Mouse (Mus musculus): ENCODE results near the gene Rpl7a.

Rpl7a gene

DNA sequence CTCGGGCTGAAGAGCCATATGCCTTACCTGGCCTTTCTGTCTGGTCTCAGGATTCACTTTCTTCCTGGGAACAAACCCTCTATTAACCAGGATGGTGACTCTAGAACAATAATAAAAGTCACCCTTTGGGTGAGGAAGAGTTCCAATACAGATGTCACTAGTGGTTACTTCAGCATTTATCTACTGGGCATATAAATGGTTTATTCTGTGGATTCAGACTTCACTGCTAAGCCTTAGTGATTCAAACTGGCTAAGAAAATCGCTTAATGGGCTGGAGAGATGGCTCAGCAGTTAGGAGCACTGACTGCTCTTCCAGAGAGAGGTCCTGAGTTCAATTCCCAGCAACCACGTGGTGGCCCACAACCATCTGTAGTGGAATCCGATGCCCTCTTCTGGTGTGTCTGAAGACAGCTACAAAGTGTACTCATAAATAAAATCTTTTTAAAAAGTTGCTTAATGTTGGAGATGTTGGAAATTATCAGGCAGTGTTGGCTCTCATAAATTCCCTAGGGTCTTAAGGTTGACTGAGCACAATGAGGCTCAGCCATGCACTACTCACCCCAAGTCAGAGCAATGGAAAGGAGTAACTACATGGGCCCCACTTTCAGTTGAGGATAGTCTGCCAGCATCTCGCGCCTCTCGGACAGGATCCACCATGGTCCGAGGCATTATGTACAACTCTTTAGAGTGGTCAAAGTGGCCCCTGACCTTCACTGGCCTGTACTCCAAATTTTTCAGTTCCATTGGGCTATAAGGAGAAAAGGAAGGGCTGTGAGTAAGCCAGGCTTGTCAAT, 3.8 kb downstream of the Rpl7a start:
- DNase-seq (ENCODE audit: low read depth), result no peak

DNA sequence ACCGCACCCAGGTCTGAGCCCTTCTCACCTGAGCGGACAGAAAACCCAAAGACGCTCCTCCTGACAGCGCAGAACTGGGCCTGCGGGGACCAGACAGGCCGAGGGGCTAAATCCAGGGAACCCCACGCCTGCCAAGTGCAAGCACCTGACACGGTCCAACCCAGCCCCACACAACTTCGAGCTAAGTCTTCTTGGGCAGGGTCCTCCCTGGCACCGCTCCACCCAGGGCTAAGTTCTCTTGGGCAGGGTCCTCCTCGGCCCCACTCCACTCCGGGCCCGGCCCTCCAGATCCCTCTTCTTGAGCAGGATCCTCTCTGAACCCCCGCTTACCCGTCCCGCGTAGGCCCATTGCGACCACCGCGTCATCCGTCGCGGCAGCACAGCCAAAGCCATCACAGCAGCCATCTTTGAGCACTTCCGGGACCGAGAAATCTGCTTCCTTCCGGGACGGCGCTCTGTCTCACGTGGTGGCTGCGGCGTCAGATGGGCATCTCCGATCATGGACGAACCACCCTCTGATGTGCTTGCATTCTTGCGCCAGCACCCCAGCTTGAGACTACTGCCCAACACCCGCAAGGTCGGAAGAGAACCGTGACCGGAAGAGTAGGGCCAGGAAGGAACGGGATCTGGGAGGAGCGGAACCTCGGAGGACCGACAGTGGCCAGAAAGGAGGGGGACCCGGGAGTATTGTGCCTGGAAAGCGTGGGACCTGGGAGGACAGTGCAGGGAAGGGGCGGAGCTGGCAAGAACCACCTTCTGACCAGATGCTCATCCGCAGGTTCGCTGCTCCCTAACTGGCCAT, 5.6 kb downstream of the Rpl7a start, which contains the start of the genes Surf2 and Surf1:
Gene Surf2 (plus strand): TSS at position 441 of the 802 bp plus-strand sequence.
Gene Surf1 (minus strand): TSS at position 604 of the 802 bp plus-strand sequence.
- peak; percentile 87 for DNase-seq (ENCODE audit: low read depth)

DNA sequence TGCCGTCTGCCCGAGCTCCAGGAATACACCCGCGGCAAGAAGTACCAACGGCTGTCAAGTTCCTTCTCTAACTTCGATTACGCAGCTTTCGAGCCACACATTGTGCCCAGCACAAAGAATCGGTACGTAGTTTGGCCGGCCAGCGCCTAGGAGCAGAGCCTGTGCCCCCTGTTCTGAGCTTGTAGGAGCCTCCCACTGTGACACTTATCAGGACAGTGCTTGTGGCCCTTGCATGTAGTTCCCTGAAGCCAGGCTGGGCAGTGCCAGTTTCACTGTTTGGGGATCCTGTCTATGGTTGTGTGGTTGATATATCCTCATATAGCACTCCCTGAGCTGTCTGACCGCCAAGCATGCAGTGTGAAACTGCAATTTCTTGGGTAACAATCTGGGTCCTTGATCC, 6.2 kb downstream of the Rpl7a start:
- no peak for DNase-seq (ENCODE audit: low read depth)

DNA sequence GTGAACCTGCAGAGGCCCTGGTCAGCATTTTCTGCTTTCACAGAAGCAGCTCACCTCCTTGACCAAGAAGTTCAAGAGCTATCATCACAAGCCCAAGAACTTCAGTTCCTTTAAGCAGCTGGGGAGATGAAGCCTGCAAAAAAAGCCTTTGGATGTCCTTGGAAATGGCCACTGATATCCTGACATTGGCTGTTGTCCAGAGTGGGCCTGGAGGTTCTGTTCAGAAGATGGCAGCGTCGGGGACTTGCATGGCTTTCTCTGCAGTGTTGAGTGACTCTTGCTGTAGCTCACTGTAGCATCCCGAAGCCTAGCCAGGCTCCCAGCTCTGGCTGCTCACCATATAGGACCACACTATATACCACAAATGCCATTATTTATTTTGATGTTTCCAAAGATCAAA, 9.1 kb downstream of the Rpl7a start:
- DNase-seq (ENCODE audit: low read depth), result no peak

DNA sequence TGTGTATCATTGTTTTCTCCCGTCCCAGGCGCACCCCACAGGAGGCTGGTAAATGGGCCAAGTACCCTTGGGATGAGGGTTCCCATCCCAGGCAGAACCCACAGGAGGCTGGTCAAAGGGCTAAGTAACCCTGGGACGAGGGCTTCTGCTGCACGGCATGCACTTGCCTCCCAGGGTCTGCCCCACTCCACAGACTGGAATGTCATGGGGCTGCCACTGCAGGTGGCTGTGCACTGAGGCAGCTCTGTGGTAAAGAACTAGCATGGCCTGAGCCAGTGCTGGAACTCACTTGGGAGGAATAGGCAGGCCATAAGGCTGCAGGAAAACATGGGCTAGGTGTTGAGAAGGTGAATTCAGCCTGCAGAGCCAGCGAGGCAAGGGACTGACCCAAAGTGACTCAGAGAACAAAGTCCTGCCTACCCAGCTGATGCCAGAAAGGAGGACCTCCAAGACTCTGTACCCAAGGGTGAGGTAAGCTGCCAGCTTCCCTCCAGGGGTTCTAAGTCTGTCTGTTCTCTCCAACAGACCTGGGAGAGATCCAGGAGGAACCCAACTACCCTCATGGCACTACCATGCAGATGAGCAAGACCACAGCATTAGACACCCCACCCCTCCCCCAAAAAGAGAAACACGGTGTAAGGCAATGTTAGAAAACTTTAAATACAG, 9.8 kb downstream of the Rpl7a start:
- no peak for DNase-seq (ENCODE audit: low read depth)

DNA sequence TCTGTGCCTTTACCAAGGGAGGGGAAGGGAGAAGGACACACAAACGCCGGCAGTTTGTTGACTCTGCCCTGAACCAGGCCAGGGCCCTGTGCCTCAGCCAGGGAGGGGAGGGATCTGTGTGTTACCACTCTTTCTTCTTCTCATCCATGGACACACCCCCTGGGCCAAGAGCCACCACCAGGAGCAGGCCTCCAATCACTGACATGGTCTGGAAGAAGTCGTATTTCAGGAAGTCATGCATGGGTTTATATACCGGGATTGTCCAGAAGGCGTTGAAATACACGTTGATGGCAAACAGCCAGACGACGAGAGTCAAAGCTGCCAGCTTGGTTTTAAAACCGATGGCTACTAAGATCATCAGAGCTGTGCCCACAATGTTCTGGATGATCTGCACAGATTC, 11.2 kb downstream of the Rpl7a start:
- DNase-seq (ENCODE audit: low read depth), result no peak

DNA sequence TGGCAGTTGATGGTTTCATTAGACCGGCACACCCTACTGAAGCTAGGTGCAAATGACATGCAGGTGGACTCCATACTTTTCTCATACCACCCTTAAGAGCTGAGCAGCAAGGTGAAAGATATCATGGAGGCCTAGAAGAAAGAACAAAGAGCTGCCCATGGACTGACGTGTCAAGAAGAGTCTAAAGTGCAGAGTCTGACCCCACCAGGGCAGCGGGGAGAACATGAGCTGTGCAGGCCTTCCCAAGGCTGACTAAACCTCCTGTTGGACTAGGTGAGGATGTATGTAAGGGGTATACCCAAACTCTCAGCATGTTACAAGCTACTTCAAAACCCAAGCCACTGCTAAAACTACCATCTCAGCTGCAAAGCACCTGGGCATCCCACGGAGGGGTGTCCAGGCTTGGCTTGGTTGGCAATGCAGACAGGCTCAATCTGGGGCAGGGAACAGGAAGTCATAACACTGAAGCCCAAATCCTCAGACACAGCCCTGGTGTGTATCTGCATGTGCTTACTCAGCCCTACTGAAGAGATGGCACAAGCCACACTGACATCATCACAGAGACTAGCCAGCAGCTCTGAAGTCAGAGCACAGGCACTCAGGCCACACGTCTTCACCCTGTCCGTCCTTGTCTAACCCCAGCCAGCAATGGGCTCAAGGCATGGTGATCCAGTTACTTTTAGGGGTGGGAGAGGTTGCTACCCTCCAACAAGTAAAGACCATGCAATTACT, 17.3 kb downstream of the Rpl7a start:
- no peak for DNase-seq (ENCODE audit: low read depth)

DNA sequence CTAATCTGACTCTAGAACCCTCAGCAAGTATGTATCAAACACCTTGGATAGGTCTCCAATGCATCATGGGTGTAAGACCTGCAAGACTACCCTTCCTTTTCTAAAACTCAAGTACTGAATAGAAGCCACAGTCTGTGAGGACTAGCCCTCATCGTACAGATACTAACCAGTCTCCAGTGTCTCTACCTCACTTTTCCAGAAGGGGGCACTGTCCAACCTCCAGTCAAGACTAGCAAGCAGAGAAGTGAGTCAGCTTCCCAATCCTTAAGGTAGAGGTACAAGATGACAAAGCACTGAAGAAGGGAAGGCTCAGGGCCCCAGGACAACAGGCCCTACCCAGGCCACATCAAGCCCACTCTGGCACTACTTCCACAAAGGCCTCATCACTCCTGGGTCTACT, 19.8 kb downstream of the Rpl7a start:
- peak; percentile 87 for DNase-seq (ENCODE audit: low read depth)

DNA sequence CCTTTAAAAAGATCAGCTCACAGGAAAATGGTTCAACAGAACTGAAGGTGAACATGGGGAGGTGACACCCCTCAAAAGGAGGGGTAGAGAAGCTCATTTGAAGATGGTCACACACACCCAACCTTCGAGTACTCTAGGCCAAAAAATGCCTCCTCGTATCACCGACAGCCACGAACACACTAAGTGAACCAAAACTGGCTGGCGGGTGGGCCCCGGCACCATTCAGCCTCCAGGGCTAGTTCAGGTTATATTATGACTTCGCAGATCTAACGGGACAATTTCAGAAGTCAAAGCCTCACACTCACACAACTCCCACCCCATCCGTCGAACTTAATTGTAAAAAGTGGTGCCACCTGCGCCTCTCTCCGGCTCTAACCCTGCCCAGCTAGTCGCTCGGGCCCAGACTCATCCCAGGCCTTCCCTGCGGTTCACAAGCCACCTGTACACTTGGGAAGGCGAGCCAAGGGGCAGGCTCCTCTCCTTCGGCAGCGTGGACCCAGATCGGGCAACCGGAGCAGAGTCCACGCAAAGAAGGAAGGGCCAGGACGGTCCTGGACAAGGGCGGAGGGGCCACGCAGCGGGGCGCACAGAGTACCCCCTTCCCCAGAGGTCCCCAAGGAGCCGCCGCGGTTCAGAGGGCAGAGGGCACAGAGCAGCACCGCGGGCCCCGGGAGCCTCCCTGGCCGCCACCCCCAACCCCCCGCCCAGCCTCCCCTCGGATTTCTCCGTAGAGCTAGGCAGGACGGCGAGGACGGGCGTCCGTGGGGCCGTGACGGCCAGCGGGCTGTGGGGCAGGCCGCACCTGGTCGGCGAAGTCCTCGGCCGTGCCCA, 22.1 kb downstream of the Rpl7a start:
- DNase-seq (ENCODE audit: low read depth), result peak; percentile 55

DNA sequence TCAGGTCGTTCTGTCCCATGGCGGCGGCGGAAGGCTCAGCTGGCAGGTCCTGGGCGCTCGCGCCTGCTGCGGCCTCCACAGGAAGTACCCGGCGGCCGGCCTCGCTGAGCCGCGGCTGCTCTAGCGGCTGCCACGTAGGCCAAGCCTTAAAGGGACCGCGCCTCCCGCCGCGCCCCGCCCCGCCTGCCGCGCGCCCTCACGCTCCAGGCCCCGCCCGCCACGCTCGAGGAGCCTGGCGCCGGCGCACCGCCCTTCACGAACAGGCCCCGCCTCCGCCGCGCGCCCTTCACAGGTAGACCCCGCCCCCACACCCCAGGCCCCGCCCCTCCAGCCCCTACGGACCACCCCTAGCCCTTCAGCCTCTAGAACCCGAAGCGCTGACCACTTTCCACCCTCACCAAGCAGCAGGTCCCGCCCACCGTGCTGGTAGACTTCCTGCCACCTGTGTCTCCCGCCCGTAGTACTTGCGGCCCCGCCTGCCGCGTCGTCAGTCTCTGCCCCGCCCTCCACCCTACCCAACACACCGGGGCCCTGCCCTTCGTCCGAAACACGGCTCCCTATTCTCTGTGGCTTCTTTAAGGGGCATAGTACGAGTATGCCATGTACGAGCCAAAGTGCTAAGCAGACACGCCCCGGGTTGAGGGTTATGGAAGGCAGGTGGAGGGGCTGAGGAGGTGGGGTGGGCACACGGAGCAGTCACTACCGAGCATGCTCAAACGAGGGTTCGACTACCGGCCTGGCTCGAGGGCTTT, 22.9 kb downstream of the Rpl7a start, which contains the start of the genes Surf4 and Stkld1:
Gene Surf4 (minus strand): TSS at position 625 of the 752 bp plus-strand sequence.
Gene Stkld1 (plus strand): TSS at position 744 of the 752 bp plus-strand sequence.
- DNase-seq (ENCODE audit: low read depth), result peak; percentile 95

DNA sequence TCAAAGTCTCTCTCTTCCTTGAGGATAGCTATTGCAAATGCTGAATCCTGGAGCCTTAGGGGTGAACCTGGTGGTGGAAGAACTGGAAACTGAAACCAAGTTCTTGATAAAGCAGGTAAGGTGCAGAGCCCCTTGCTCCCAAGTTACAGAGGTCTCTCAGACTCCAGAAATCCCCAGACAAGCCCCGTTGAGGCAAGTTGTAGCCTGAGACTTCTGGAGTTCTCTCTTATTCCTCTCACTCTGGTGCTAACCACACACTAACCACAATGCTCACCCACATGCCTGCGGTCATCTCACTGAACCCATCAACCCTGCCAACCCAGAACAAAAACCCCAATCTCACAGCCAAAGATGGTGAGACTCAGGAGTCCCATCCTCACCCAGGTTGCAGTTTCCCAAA, 24.7 kb downstream of the Rpl7a start:
- peak; percentile 46 for DNase-seq (ENCODE audit: low read depth)

DNA sequence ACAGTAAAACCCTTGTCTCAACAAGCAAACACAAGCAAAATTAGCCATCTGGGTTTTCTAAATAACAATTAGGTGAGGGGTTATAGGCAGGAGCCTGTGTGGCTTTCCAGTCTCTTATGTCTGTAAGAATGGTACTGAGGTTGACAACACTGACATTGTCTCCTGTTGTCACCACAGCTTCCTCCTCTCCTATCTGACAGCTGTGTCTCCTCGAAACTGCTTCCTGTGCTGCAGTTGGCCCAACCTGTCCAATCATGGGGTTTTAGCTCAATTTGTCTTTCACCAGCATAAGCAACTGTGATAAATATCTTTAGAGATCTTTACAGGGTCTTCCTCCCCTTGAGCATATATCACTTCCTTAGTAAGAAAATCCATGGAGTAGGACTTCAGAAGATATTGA, 25.9 kb downstream of the Rpl7a start:
- DNase-seq (ENCODE audit: low read depth), result peak; percentile 63

DNA sequence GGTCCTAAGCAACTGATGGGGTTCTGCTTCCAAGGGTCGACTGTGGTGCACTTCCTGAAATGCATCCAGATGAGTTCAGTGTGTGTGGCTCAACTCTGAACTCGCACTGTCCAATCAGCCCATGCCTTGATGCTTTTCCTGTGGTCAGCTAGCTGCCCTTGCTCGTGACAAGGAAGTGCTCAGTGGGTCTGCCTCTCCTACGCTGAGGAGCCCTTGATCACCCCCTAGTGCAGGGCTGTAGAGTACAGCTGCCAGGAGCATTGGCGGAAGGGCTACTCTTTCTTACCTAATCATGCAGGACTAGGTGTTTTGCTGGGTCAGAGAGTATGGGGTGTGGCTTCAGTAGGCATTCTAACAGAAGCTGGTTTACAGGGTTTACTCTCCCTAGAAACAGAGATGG, 31.0 kb downstream of the Rpl7a start:
- no peak for DNase-seq (ENCODE audit: low read depth)

DNA sequence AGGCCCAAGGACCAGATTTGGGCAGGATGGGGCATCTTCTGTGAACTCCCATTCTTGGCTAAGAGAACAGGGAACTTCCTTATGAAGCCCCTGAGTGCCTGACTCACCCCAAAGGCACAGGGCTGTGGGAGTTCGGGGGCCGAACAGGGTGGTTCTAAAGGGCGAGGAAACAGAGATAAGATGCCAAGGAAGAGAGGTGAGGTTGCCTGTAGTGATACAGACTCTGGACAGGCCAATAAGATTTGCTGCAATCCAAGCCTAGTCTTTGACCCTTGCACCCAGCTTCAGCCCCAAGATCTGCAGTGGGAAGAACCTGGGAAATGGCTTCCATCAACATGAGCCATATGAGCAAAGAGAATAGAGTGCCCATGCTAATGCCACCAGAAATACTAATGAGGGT, 32.7 kb downstream of the Rpl7a start:
- no peak for DNase-seq (ENCODE audit: low read depth)

DNA sequence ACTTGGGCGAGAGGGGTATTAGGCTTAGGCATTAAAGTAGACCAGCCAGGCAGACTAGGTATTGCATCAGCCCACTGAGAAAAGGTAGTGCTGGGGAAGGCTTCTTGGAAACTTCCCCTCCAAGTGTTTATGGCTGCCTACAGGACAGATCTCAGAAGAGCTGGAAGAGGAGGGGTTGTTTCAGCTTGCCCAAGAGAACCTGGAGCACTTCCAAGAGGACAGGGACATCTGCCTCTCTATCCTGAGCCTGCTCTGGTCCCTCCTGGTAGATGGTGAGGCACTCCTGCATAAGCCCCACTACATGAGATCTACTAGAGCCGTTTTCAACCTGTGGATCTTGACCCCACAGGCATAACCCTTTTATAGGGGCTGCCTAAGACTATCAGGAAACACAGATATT, 39.8 kb downstream of the Rpl7a start:
- no peak for DNase-seq (ENCODE audit: low read depth)

DNA sequence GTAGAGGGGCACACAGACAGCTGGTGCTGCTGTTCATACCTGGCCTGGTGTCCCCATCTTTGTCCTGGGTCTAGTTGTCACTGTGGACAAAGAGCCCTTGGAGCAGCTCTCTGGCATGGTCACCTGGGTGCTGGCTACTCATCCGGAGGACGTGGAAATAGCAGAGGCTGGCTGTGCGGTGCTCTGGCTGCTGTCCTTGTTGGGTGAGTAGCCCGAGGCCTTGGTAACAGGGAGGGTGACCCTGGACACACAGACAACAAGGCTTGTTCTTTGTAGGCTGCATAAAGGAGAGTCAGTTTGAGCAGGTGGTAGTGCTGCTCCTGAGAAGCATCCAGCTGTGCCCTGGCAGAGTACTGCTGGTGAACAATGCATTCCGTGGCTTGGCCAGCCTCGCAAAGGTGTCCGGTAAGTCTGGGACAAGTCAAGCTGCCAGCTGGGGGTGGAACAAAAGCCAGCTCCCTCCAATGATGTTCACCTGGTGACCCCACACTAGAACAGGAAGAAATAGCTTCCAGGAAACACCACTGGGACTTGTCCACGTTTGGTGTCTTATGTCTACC, 40.9 kb downstream of the Rpl7a start:
- no peak for DNase-seq (ENCODE audit: low read depth)

DNA sequence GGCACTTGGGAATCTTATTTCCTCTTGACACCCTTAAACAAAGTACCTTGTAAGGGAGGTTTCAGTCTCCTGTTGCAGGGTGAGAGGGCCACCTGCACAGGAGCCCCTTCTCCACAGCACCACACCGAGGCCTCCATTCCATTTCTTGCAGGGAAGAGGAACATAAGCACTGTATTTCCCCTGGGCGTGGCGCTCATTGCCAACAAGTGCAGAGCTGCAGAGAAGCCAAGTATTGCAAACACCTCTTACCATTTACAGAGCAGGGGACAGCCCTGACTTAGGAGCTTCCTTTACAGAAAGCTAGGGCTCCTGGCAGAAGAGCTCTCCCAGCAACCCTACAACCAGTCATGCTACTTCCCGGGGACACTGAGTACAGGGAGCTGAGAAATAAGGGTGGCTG, 41.6 kb downstream of the Rpl7a start:
- no peak for DNase-seq (ENCODE audit: low read depth)

DNA sequence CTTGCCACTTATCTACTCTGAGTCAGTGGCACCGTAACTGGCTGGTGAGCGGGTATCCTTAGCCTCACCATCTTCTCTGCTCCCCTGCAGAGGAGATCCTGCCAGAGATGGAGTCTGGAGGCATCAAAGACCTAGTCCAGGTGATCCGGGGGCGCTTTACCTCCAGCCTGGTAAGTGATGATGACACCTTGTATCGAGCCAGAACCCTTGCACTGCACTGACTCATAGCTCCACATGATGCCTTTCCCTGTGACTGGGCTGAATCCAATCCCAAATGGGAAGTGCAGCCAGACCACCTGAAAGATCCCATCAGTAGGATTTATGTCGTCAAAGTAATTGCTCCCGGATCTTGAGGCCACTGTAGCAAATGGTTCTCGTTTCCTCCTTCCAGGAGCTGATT, 42.3 kb downstream of the Rpl7a start:
- DNase-seq (ENCODE audit: low read depth), result no peak

DNA sequence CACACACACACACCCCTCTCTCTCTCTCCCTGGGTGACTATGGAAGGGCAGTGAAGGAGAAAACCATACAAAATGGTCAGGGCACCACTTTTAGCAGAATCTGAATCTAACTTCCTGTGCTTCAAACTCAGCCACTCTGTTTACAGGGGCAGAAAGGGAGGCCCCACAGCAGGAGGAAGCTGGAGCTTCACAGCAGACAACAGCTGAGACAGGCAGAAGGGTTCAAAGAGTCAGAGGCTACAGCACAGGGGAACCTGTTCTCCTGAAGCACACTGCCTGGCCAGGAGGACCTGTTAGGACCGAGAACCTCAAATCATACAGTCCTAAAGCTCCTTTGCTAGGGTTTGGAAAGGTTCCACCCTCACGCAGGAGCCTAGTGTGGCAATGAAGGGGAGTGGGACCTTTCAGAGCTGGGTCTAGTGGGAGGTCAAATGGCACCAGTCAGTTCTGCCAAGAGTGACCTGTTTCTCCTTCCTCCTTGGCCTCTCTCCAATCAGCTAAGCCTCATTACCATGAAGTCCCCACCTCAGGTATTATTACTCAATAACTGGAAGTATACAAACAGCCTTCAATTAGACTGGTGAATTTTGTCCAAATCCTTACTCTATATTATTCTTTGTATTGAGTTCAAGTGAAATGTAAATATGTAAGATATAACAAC, 44.3 kb downstream of the Rpl7a start:
- no peak for DNase-seq (ENCODE audit: low read depth)
